Mouse (Mus musculus) kidney, adult 9 months (tissue): Measurements from ENCODE around the gene Neto2.

Experiments used
- DNase-seq: peaks from one replicate; pipeline ENCODE4 v3.0.0; 2022

The Neto2 gene

GRCm38 (mm10) chr8:85601741-85602140, 99.0 kb downstream of the Neto2 start:
- no peak for DNase-seq

- DNase-seq: no peak
These were observed 103.1 kb downstream of the Neto2 start for GRCm38 (mm10) chr8:85597413-85598191.

- peak; percentile 45 for DNase-seq
These were observed 105.3 kb downstream of the Neto2 start for GRCm38 (mm10) chr8:85595391-85595790.

DNA sequence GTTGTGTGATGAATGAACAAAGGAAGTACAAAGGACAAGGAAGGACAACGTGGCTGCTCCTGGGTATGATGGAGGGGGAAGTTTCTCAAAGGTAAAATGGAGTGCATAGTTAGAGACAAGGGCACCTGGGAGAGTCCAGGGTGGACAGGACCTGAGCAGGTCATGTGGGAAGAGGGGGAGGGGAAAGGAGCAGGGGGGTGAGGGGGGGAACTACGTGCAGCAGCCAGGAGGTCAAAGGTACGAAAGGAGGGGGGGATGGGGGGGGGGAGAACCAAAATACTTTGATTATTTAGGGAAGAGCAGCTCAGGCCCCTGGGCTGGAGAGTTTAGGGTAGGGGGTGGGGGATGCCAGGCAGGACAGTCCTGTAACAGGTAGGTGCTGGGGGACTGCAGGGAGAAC, 105.7 kb downstream of the Neto2 start:
- DNase-seq: no peak

- no peak for DNase-seq
These were observed 107.4 kb downstream of the Neto2 start for GRCm38 (mm10) chr8:85593324-85593723.

GRCm38 (mm10) chr8:85591532-85591931, 109.2 kb downstream of the Neto2 start:
- DNase-seq: peak; percentile 73

DNA sequence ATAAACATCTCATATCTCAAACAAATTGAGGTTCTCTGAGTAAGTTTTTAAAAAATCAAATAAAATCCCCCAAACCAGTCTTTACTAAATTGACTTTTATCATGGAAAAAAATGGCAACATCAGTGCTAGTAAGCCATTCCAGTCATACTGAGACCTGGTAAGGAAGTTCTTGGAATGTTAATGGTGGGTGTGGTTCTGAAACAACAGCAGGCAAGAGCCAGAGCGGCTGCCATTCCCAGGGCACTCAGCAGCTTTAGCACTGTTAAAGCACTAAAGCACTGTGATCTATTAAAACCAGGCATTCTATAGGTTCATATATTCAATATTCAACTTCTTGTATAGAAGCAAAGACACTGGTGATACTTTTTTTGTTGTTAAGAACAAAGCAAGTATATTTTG, 110.5 kb downstream of the Neto2 start:
- DNase-seq: no peak

- DNase-seq: no peak
These were observed 112.1 kb downstream of the Neto2 start for GRCm38 (mm10) chr8:85588596-85588995.
